Mouse (Mus musculus): ENCODE data around the gene Hepacam.

Gene Hepacam

GRCm38 (mm10) chr9:37384284-37385182, 17.4 kb downstream of the Hepacam start:
- peak; percentile 67 for DNase-seq

GRCm38 (mm10) chr9:37390891-37391290, 23.7 kb downstream of the Hepacam start:
- no peak for DNase-seq

GRCm38 (mm10) chr9:37392071-37392470, 24.9 kb downstream of the Hepacam start:
- DNase-seq, result no peak

- no peak for DNase-seq
Measured at GRCm38 (mm10) chr9:37393482-37394131, 26.5 kb downstream of the Hepacam start.

- peak; percentile 80 for DNase-seq
Measured at GRCm38 (mm10) chr9:37400585-37400984, 33.4 kb downstream of the Hepacam start.

GRCm38 (mm10) chr9:37401802-37402201, 34.7 kb downstream of the Hepacam start, which contains the start of gene Robo4:
TSS of gene Robo4 (plus strand) at chr9:37401897.
- DNase-seq, result peak; percentile 80

GRCm38 (mm10) chr9:37402501-37402900, 35.4 kb downstream of the Hepacam start:
- DNase-seq, result no peak

GRCm38 (mm10) chr9:37403011-37403410, 35.9 kb downstream of the Hepacam start:
- DNase-seq, result no peak

- DNase-seq, result no peak
Measured at GRCm38 (mm10) chr9:37406372-37406771, 39.2 kb downstream of the Hepacam start.

GRCm38 (mm10) chr9:37407850-37408502, 40.8 kb downstream of the Hepacam start:
- DNase-seq, result no peak

GRCm38 (mm10) chr9:37409698-37410445, 42.7 kb downstream of the Hepacam start:
- no peak for DNase-seq

GRCm38 (mm10) chr9:37412989-37413388, 45.8 kb downstream of the Hepacam start:
- DNase-seq, result no peak

GRCm38 (mm10) chr9:37414666-37415065, 47.5 kb downstream of the Hepacam start:
- no peak for DNase-seq

- no peak for DNase-seq
Measured at GRCm38 (mm10) chr9:37418791-37419190, 51.6 kb downstream of the Hepacam start.

- DNase-seq, result peak; percentile 95
Measured at GRCm38 (mm10) chr9:37420676-37421075, 53.5 kb downstream of the Hepacam start.

- DNase-seq, result peak; percentile 63
Measured at GRCm38 (mm10) chr9:37421239-37421638, 54.1 kb downstream of the Hepacam start.

GRCm38 (mm10) chr9:37429326-37429725, 62.2 kb downstream of the Hepacam start:
- DNase-seq, result no peak

GRCm38 (mm10) chr9:37430582-37430981, 63.4 kb downstream of the Hepacam start:
- DNase-seq, result peak; percentile 94

- DNase-seq, result peak; percentile 66
Measured at GRCm38 (mm10) chr9:37432026-37432666, 65.0 kb downstream of the Hepacam start.

- DNase-seq, result no peak
Measured at GRCm38 (mm10) chr9:37432720-37433421, 65.7 kb downstream of the Hepacam start, which contains the start of gene Robo3. TSS of gene Robo3 (minus strand) at chr9:37433246.

GRCm38 (mm10) chr9:37433823-37434560, 66.8 kb downstream of the Hepacam start:
- DNase-seq, result no peak

Data from lung, postnatal 36 days (tissue).